Mouse (Mus musculus) E14TG2a.4 (cell line): ENCODE data around the gene Gm7233.
"Not testable (repeated sequence)": the region's sequence is repeated elsewhere in the genome, so short reads cannot be mapped to it uniquely, and the experiment has no call there.

Source experiments
- H3K27me3 ChIP-seq: 2 replicates; pipeline ENCODE4 v1.6.1; 2014; ENCODE audit warnings: low read length, control low read depth; ENCODE audit not compliant: insufficient read depth
- H3K36me3 ChIP-seq: 2 replicates; pipeline ENCODE4 v1.6.1; 2014; ENCODE audit warnings: low read length, control low read depth; ENCODE audit not compliant: insufficient read depth
- H3K4me1 ChIP-seq: replicated peaks from 2 replicates; pipeline ENCODE4 v1.6.1; 2014; ENCODE audit warnings: low read depth, low read length, control low read depth
- H3K4me3 ChIP-seq: replicated peaks from 2 replicates; pipeline ENCODE4 v1.5.1; 2014; ENCODE audit warnings: mild to moderate bottlenecking, low read length
- H3K9me3 ChIP-seq: 2 replicates; pipeline ENCODE4 v1.6.1; 2014; ENCODE audit warnings: low read length, control low read depth

Gm7233 gene

GRCm38 (mm10) chr14:43179567-43179966, at the start of gene Gm7233:
TSS of gene Gm7233 (plus strand) at chr14:43179867.
- H3K9me3 ChIP-seq, H3K4me3 ChIP-seq, H3K36me3 ChIP-seq, H3K4me1 ChIP-seq, H3K27me3 ChIP-seq: not testable (repeated sequence)

GRCm38 (mm10) chr14:43167189-43167588, 12.5 kb upstream of the Gm7233 start:
- not testable (repeated sequence) for H3K4me3 ChIP-seq, H3K27me3 ChIP-seq, H3K36me3 ChIP-seq, H3K4me1 ChIP-seq, H3K9me3 ChIP-seq

- H3K9me3 ChIP-seq, H3K27me3 ChIP-seq, H3K4me1 ChIP-seq, H3K36me3 ChIP-seq, H3K4me3 ChIP-seq: not testable (repeated sequence)
Measured at GRCm38 (mm10) chr14:43167942-43168341, 11.7 kb upstream of the Gm7233 start.

GRCm38 (mm10) chr14:43168573-43169170, 11.0 kb upstream of the Gm7233 start:
- not testable (repeated sequence) for H3K4me3 ChIP-seq, H3K27me3 ChIP-seq, H3K36me3 ChIP-seq, H3K9me3 ChIP-seq, H3K4me1 ChIP-seq

- H3K36me3 ChIP-seq, H3K27me3 ChIP-seq, H3K4me3 ChIP-seq, H3K4me1 ChIP-seq, H3K9me3 ChIP-seq: not testable (repeated sequence)
Measured at GRCm38 (mm10) chr14:43235204-43235603, 55.5 kb downstream of the Gm7233 start, which contains the start of gene Gm8122. TSS of gene Gm8122 (minus strand) at chr14:43235304.
